Mouse (Mus musculus) 3134 (cell line): ENCODE measurements at regions not wholly inside any gene's neighbourhood (a gene's known extent, or its start where the extent isn't known, plus 50 kb on each side); places are given as distances from the start of the nearest gene placed in this dataset.

ENCODE experiments used
- DNase-seq: peaks from one replicate; pipeline ENCODE4 v3.0.0-alpha.2; 2011; ENCODE audit warnings: low spot score; ENCODE audit not compliant: insufficient read length; ENCODE audit errors: extremely low read depth

DNA sequence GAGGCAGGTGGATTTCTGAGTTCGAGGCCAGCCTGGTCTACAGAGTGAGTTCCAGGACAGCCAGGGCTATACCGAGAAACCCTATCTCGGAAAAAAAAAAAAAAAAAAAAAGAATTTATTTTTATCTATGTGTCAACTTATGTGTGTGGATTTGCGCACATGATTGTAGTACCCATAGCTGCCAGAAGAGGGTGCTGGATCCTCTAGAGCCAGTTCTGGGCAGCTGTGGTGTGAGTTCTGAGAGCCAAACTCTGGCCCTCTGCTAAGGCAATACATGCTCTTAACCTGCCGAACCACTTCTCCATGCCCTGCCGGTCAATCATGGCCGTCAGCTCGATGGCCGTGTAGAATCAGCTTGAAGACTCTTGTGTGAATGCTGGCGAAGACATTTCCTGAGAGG is 138.0 kb upstream of the Mrps10 start:
- DNase-seq, result no peak

- no peak for DNase-seq
These were observed 142.3 kb upstream of the Mrps10 start for GRCm38 (mm10) chr17:47226391-47226790.

DNA sequence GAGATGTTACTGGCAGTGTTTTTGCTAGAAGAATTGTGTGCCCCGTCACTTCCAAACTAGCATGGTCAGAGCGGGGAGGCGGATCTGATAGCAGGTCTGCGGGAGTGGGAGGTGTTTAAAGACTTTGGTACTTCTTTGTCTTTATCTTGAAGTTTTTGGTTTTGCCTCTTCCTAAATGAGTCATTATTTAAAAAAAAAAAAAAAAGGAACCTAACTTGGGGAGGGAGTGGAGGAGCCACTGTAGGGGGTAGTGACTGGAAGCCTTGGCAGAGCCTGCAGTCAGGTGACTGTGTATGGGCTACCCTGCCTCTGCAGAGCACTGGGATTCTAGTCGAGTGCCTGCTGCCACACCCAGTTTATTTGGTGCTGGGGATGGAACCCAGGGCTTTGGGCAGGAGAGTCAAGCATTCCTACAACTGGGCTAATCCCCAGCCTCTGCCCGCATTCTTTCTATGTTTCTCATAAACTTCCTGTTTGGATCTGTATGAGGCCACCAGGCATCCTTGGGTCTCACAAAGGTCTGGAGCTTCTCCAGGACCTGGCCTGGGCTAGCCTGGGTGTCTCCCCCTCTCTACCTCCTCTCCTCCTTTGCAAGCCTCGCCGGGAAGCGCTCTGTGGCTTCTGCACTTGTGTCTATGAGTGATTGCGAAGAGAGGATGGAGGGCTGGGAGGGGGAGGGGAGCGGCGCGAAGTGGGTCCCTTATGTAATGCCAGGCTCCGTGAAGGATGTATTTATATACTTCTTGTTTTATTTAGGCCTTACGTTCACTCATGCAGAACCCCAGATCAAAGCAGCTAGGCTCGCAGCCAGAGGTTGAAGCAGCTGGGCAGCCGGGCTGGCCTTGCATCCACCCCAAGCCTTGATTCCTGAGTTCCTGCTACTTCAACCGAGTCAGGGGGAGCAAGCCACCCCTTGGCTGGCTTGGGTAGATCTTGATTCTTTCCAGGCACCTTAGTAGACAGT is 143.1 kb upstream of the Mrps10 start:
- peak; percentile 60 for DNase-seq

- no peak for DNase-seq
These were observed 147.5 kb upstream of the Mrps10 start for GRCm38 (mm10) chr17:47221068-47221796.

- DNase-seq, result no peak
These were observed 148.8 kb upstream of the Mrps10 start for GRCm38 (mm10) chr17:47219846-47220245.

- no peak for DNase-seq
These were observed 152.2 kb upstream of the Mrps10 start for GRCm38 (mm10) chr17:47216490-47216889.

DNA sequence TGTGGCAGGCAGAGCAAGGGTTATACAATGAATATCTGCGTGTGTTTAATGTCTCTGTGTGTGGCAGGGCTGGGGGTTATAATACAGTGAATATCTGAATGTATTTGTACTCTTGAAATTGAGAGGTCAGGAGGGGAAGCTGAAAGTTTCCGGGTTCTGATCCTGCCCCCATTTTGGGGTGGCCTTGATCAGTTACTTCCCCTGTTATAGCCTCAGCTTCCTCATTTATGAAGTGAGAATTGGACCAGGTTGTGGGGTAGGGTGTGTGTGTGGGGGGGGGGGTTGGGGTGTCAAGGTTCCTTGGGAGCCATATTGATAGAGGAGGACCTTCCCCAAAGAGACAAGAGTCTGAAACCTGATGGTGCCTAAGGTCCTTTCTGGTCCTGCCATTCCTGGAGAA is 152.8 kb upstream of the Mrps10 start:
- no peak for DNase-seq

GRCm38 (mm10) chr17:47214111-47214510 is 154.6 kb upstream of the Mrps10 start:
- DNase-seq, result no peak

DNA sequence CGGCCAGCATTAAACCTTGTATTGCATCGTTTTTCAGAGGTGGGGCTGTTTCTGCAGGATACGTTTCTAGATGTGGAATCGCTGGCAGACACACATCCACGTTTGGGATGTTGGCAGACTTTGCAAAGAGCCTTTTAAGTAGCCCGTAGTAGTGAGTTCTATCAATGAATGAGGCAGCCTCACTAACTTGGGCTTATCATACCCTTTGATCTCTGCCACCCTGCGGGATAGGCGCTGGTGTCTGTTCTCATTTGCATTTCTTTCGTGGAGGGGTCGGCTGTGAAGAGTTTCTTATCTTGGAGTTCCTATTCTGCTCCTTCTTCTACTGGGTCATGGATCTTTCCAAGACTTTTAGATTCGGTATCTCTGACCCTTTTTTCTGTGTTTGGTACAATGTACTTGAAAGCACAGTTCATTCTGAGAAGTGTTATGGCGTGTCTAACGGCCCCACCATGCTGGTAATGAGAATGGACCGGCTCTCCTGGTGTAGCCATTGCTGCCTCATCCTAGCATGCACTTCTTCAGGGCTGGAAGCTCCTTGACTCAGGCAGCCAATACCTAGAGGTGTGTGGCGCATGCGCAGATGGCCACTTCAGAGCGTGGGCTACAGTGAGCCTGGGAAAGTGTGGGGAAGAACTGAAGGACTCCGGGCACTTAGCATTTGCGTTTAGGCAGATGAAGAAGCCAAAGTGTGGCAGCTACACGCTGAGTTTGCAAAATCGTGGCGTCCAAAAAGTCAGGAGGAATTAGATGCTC is 158.1 kb upstream of the Mrps10 start:
- no peak for DNase-seq

DNA sequence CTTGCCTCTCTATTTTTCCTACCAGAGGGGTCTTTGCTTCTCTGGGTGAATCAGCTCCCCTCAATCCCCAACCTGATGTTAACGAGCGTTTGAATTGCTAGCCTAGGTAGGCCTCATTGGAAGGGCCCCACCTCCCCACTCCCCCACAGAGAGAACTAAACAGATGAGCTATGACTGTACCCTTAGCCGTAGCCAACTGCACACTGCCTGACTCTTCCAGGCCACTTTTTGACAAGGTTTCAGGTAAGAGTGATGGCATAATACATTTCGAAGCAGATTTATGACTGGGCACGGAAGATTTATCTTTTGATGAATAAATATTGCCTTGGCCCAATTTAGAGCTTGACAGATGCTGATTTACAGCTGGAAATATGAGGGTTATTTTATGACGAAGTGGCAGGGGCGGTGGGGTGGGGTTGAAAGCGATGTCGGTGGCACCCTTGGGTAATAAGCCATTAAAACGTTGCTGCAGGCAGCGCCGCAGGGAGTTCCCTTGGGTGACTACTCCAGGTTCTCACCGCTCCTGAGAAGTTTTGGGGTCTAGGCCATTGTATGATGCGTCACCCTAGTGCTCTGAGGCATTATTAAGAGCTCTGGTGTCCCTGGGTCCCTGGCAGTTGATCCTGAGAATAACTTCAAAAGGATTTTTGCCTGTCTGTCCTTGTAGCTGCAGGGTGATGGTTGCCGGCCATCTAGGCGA is 159.7 kb upstream of the Mrps10 start:
- no peak for DNase-seq

- DNase-seq, result no peak
These were observed 161.2 kb upstream of the Mrps10 start for GRCm38 (mm10) chr17:47207471-47207870.

GRCm38 (mm10) chr17:47204470-47205162 is 164.1 kb upstream of the Mrps10 start:
- DNase-seq, result no peak

- DNase-seq, result no peak
These were observed 169.5 kb upstream of the Mrps10 start for GRCm38 (mm10) chr17:47199206-47199605.

- DNase-seq, result no peak
These were observed 170.7 kb upstream of the Mrps10 start for GRCm38 (mm10) chr17:47197957-47198356.

- no peak for DNase-seq
These were observed 171.7 kb upstream of the Mrps10 start for GRCm38 (mm10) chr17:47196992-47197391.

- no peak for DNase-seq
These were observed 172.7 kb upstream of the Mrps10 start for GRCm38 (mm10) chr17:47195981-47196380.

DNA sequence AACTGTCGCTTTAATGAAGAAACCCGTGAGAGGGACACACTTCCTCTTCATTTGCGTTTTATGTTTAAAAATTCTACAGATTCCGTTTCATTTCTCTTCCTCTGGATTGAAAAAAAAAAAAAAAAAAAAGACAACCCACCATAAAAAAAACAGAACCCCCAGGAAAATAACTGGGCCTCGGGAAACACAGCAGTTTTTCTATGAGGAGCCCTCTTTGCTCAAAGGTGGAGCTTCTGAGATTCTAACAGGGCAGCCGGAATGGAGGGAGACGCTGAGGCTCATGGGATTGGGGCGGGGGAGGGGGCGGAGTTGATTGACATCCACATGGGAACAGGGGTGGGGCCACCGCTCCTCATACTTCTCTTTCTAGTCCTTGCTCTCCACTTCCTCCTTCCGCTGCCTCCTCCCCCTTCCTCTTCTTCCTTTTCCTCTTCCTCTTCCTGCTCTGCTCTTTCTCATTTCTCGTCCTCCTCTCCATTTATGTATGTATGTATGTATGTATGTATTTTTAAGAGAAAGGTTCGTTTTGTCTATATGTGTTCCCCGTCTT is 174.1 kb upstream of the Mrps10 start:
- peak; percentile 30 for DNase-seq

GRCm38 (mm10) chr17:47191416-47191815 is 177.3 kb upstream of the Mrps10 start:
- no peak for DNase-seq

GRCm38 (mm10) chr17:47189770-47190169 is 178.9 kb upstream of the Mrps10 start:
- no peak for DNase-seq

DNA sequence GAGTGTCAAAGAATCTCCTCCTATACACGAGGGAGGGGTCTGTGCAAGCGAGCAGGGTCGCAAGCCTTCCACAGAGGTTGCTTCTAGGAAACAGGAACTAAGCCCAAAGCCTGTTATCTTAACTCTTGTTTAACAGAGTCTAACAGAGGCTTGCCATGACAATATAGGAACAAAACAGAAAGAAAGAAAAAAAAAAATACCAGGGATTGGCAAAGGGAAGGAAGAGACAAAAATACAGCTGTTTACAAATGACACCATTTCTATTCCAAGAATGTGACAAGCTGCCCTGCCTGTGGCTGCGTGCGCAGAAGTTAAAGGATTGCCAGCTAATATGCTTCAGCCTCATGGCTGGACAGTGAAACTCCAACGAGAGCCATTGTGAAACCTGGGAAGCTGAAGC is 173.8 kb upstream of the Ubr2 start:
- no peak for DNase-seq
